Mouse (Mus musculus): ENCODE measurements at regions not wholly inside any gene's neighbourhood (a gene's known extent, or its start where the extent isn't known, plus 50 kb on each side); places are given as distances from the start of the nearest gene placed in this dataset.

GRCm38 (mm10) chr9:31563541-31563940 is 99.3 kb upstream of the Tmem45b start:
- no peak for TF ChIP-seq CTCF (IDR thresholded peaks at IDR 0.05; ENCODE audit: extremely low read depth, insufficient read depth, insufficient read length, insufficient replicate concordance)
- TF ChIP-seq POLR2A (IDR thresholded peaks at IDR 0.05; ENCODE audit: low read depth, low read length): no peak

All from spleen, adult 2 months (tissue).